Mouse (Mus musculus) cortical plate, adult 2 months (tissue): ENCODE results near the gene Flywch1.

Experiments
- CTCF ChIP-seq: fragments of 200-500 bp; IDR thresholded peaks from 2 replicates; pipeline ENCODE4 v1.5.1; 2011; ENCODE audit warnings: mild to moderate bottlenecking, control low read depth, low read length; ENCODE audit not compliant: insufficient read depth; ENCODE audit errors: extremely low read depth
- POLR2A ChIP-seq: fragments of 200-500 bp; IDR thresholded peaks from 2 replicates; pipeline ENCODE4 v1.6.1; 2011; ENCODE audit warnings: mild to moderate bottlenecking, low read length, control low read depth; ENCODE audit not compliant: insufficient read depth; ENCODE audit errors: extremely low read depth

DNA sequence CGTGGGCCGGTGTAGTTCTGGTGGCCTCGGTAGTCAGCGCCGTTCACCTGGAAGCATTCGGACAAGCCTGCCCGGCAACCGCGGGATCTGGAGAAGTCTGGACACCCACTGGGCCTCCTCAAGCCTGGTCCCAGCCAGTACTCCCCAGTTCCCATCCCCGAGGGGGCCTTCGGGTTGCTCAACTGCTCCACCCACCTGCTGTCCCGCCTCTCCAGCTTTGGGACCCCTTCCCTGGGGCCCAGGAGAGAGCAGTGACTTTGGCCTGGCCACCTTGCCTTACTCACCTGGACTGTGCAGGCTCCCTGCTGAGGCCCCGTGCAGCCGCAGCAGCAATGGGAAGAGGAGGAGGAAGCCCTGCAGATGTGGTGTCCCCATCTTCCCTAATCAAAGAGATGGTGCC is 26.8 kb downstream of the Flywch1 start:
- TF ChIP-seq POLR2A = no peak
- TF ChIP-seq CTCF = no peak
